Mouse (Mus musculus): ENCODE results near the gene Gm17949. TPM values are rescaled to one million over a fixed set of nuclear protein-coding genes. Genes with fewer than 3 reads are reported as not detected.

The Gm17949 gene
- polyA plus RNA-seq (2014; fragmentation: Illumina TruSeq; extraction: RNeasy Lipid Tissue Mini Kit (QIAGEN cat#74804)) = not detected

DNA sequence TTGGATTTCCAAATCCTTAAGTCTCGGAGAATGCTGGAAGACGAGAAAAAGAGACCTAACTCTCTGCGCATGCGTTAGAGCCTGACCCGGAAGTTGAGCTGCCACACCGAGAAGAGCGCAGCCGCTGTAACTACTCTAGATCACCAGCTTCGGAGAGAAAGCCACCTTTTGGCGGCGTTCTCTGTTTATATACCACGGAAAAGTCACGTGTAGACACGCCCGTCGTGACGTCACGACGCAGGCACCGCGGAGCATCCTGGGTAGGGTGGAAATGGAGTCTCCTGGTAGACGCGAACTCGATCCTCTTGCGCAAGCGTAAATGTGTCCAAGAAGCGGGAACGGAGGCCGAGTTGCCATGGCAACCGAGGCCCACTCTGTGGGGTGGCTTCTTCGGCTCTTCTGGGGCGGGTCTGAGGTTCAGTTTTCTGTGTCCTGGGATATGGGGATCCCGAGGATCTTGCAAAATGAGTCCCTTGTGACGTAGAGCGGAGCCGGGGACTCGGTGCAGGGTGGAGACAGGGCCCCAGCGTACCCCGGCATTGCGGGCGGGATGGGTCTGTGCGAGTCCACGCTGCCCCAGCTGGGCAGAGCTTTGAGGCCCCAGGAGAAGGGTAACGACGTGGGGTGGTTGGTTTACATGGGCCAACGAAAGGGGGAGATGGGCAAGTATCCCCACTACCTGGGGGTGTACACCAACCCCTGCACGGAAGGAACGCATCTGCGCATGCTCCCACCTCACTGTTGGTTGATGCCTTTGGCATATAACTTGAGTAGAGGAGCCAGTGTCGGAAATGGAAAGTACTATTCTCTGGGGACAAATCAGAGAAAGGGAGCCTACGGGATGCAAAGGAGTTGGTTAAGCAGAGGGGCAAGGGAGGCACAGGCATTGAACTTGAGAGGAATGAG lies at the start of gene Gm17949, which contains the start of gene Gtf2f1:
Gm17949 (plus strand) TSS at position 234 of the 906 bp plus-strand sequence.
Gtf2f1 (minus strand) TSS at position 53 of the 906 bp plus-strand sequence.

DNA sequence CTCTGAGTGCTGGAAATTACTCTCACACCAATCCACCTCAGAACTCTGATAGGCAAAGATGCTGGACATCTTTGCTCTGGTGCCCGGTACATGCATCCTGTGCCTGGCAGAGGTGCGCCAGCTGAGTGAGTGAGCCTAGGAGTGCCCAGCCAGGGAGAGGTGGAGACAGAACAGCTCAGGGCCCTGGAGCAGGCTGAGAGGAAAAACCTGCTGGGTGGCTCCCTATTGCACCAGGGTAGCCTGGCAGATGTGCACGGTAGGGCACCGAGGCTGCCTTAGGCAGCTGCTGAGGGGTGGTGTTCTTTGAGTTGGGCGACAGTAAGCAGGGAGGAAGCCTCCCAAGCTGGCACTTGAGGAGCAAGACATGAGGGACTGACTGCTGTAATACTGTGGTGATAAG lies 29.3 kb upstream of the Gm17949 start, which contains the start of gene Acer1:
Acer1 (minus strand) TSS at position 114 of the 400 bp plus-strand sequence.

DNA sequence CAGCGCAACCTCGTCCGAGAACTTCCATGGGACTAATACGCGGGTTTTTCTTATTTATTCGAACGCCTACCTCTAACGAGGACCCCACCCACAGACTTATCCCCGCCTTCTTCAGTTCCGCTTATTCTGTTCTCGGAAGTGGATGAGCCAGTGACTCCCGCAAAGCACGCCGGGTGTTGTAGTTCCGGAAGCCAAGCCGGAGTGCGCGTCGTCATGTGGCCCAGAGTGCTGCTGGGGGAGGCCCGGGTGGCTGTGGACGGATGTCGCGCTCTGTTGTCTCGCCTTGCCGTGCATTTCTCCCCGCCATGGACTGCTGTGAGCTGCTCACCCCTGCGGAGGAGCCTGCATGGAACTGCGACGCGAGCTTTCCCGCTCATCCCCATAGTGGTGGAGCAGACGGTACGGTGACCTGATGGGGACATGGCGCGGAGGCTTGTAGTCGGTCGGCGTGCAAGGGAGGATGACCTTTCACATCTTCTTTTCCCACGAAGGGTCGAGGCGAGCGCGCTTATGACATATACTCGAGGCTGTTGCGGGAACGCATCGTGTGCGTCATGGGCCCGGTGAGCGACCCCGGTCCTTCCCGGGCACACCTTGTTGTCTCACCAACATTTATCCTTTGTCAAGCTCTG lies 21.0 kb upstream of the Gm17949 start, which contains the start of gene Clpp:
Clpp (plus strand) TSS at position 191 of the 632 bp plus-strand sequence.

DNA sequence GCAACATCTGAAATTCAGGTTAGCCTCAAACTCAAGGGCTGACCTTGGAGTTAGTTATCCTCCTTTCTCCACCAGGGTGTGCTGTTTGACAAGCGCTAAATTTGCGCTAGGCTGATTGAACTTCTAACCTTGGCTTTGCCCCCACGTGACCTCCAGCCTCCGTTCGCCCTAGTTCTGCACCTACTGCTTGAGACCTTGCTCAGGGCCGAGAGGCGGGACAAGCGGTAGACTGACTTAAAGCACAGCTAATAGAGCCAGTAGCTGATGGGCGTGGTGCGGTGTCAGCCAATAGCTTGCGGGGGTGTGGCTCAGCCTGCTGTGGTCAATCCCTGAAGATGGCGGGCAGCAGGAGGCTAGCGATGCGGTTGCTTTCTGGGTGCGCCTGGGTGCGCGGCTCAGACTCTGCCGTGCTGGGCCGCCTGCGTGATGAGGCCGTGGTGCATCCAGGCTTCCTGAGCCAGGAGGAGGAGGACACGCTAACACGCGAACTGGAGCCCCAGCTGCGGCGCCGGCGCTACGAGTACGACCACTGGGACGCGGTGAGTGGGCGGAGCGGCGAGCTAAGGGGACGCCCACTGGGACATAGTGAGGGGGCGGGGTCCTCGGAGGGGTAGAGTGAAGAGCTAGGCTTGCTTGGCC lies 14.1 kb upstream of the Gm17949 start, which contains the start of gene Alkbh7:
Alkbh7 (plus strand) TSS at position 311 of the 639 bp plus-strand sequence.

DNA sequence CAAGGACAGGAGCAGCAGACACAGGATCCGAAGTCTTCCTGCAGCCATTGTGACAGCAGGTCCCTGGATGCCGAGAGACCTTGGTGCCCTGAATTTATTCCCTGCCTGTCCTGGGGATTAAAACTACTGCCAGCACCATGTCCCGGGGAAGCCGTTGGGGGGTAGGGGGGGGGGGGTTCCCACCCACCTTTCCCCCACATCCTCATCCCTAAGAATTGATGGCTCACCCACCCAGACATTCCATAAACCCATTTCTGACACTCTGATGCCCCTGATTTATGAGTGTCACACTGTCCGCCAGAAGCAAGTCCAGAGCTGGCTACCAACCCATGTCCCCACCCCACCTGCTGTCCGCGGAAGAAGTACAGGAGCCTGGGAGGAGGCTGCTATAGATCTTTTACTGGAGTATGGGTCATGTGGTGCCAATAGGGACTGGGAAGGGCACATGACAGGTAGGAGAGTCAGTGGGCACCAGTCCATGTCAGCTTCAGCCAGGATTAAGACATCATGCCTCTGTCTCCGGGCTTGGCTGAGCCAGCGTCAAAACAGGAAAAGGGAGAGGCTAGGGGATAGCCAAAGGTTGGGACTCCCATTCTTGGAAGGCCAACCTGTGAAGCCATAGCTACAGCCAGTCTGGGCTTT lies 11.2 kb upstream of the Gm17949 start, which contains the start of gene Pspn:
Pspn (minus strand) TSS at position 51 of the 642 bp plus-strand sequence.

DNA sequence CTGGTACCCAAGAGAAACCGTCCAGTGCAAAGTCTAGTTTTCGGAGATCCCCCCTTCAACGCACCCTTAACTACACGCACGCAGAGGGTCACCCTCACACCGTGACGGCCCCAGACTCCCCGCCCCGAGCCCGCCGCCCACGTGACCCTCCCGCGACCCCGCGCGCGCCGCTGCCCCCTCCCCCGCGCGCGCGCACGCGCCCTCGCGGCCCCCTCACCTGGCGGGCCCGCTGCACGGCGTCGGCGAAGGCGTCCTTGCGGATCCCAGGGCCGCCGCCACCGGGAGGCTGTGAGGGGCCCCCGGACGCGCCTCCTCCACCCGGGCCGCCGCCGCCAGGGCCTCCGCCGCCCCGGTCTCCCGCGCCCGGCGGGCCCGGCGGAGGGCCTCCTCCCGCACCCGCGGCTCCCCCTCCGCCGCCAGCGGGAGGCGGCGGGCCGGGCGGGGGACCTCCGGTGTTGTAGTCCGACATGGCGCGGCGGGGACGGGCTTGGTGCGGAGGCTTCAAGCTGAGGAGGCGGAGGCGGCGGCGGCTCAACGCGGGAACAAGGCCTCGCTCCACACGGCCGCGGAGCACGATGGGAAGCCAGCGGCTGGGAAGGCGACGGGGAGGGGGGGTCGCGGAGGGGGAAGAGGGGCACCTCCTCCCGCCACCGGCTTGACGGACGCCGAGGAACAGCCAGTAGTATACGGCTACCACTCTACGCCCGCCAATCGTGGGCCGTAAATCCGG lies 19.8 kb downstream of the Gm17949 start, which contains the start of gene Khsrp:
Khsrp (minus strand) TSS at position 592 of the 730 bp plus-strand sequence.

DNA sequence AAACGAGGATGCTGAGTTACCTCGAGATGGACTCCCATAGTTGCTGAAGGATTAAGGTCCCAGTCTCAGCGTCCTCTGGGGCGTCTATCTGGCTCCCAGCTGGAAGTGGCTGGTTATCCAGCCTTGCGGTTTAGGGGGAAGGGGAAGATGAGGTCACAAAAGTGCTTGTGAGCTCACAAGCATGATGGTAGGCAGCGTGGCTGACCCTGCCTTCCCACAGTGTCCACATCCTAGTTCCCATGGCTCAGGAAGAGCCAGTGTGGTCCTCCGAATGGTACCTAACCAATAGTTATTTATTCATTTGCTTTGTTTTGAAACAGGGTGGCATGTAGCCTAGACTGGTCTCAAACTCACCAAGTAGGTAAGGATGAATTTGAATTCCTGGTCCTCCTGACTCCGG lies 30.3 kb downstream of the Gm17949 start, which contains the start of gene Slc25a41:
Slc25a41 (minus strand) TSS at position 101 of the 400 bp plus-strand sequence.

DNA sequence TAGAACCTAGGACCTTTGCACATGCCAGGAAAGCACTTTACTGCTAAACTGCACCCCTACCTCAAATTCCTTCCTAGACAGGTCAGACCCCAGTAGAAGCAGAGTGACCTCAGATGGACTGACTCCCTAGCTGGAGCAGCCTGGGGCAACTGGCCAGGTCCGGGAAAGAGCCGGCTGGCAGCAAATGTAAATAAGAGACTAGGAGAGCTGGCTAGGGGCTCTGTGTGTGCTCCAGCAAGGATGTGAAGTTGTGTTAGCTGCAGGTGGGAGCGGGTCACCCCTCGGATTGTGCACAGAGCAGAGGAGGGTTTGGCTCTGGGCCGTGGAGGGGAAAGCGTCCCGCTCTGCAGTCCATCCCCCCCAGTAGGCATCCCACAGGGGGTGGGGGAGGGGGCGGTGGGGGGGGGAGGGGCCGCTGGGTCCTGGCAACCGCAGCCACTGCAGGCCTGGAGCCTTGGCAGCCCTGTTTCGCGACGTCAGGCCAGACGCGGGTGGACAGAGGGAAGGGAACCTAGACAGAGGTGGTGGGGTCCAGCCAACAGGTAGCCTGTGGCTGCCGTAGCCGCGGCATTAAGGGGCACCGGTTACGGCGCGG lies 47.7 kb downstream of the Gm17949 start, which contains the start of gene Crb3:
Crb3 (plus strand) TSS at position 215 of the 595 bp plus-strand sequence.

DNA sequence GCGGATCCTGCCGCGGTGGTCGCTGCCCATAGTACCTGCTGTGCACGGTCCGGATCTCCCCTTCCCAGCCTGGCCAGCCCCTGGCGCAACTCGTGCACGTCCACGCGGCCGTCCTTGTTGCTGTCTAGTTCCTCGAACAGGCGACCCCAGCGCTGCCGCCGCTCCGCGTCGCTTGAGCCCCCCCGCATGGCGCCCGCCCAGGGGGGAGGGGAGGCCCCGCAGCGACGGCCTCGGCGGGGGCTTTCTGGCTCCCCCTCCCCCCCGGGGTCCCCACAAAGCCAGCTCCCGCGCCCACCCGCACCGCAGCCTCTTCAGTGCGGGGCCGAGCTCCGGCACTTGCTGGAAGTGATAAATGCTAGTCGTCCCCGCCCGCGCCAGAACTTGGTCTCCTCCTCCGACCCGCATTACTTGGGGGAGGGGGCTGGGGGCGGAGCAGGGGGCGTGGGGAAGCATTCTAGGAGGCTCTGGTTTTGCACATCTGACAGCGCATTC lies 48.3 kb downstream of the Gm17949 start, which contains the start of gene Slc25a23:
Slc25a23 (minus strand) TSS at position 378 of the 492 bp plus-strand sequence.

Other genes starting within 250 kb of the Gm17949 start
- 1.1 TPM for gene Dus3l, start 246.7 kb upstream of the Gm17949 start, polyA plus RNA-seq (2014; fragmentation: Illumina TruSeq; extraction: RNeasy Lipid Tissue Mini Kit (QIAGEN cat#74804))
- not detected for gene Prr22, start 241.2 kb upstream of the Gm17949 start, polyA plus RNA-seq (2014; fragmentation: Illumina TruSeq; extraction: RNeasy Lipid Tissue Mini Kit (QIAGEN cat#74804))
- 0.26 TPM for gene Rfx2, start 180.5 kb upstream of the Gm17949 start, polyA plus RNA-seq (2014; fragmentation: Illumina TruSeq; extraction: RNeasy Lipid Tissue Mini Kit (QIAGEN cat#74804))
- not detected for gene Acsbg2, start 137.0 kb upstream of the Gm17949 start, polyA plus RNA-seq (2014; fragmentation: Illumina TruSeq; extraction: RNeasy Lipid Tissue Mini Kit (QIAGEN cat#74804))
- not detected for gene 1700061G19Rik, start 136.0 kb upstream of the Gm17949 start, polyA plus RNA-seq (2014; fragmentation: Illumina TruSeq; extraction: RNeasy Lipid Tissue Mini Kit (QIAGEN cat#74804))
- gene Mllt1, start 76.1 kb upstream of the Gm17949 start, polyA plus RNA-seq (2014; fragmentation: Illumina TruSeq; extraction: RNeasy Lipid Tissue Mini Kit (QIAGEN cat#74804)) = 0.83 TPM
- not detected for gene Acer1, start 29.3 kb upstream of the Gm17949 start, polyA plus RNA-seq (2014; fragmentation: Illumina TruSeq; extraction: RNeasy Lipid Tissue Mini Kit (QIAGEN cat#74804))
- 1.4 TPM for gene Clpp, start 21.2 kb upstream of the Gm17949 start, polyA plus RNA-seq (2014; fragmentation: Illumina TruSeq; extraction: RNeasy Lipid Tissue Mini Kit (QIAGEN cat#74804))
- gene Alkbh7, start 14.1 kb upstream of the Gm17949 start, polyA plus RNA-seq (2014; fragmentation: Illumina TruSeq; extraction: RNeasy Lipid Tissue Mini Kit (QIAGEN cat#74804)) = 1.5 TPM
- not detected for gene Pspn, start 11.5 kb upstream of the Gm17949 start, polyA plus RNA-seq (2014; fragmentation: Illumina TruSeq; extraction: RNeasy Lipid Tissue Mini Kit (QIAGEN cat#74804))
- gene Gtf2f1, start 181 bp upstream of the Gm17949 start, polyA plus RNA-seq (2014; fragmentation: Illumina TruSeq; extraction: RNeasy Lipid Tissue Mini Kit (QIAGEN cat#74804)) = 3.4 TPM
- gene Khsrp, start 20.1 kb downstream of the Gm17949 start, polyA plus RNA-seq (2014; fragmentation: Illumina TruSeq; extraction: RNeasy Lipid Tissue Mini Kit (QIAGEN cat#74804)) = 12.5 TPM
- not detected for gene Slc25a41, start 30.2 kb downstream of the Gm17949 start, polyA plus RNA-seq (2014; fragmentation: Illumina TruSeq; extraction: RNeasy Lipid Tissue Mini Kit (QIAGEN cat#74804))
- gene Crb3, start 47.6 kb downstream of the Gm17949 start, polyA plus RNA-seq (2014; fragmentation: Illumina TruSeq; extraction: RNeasy Lipid Tissue Mini Kit (QIAGEN cat#74804)) = 1.6 TPM
- 16.6 TPM for gene Slc25a23, start 48.4 kb downstream of the Gm17949 start, polyA plus RNA-seq (2014; fragmentation: Illumina TruSeq; extraction: RNeasy Lipid Tissue Mini Kit (QIAGEN cat#74804))
- 1.6 TPM for gene Dennd1c, start 67.0 kb downstream of the Gm17949 start, polyA plus RNA-seq (2014; fragmentation: Illumina TruSeq; extraction: RNeasy Lipid Tissue Mini Kit (QIAGEN cat#74804))
- gene Tubb4a, start 76.3 kb downstream of the Gm17949 start, polyA plus RNA-seq (2014; fragmentation: Illumina TruSeq; extraction: RNeasy Lipid Tissue Mini Kit (QIAGEN cat#74804)) = 0.66 TPM
- gene Tnfsf9, start 93.9 kb downstream of the Gm17949 start, polyA plus RNA-seq (2014; fragmentation: Illumina TruSeq; extraction: RNeasy Lipid Tissue Mini Kit (QIAGEN cat#74804)) = 1.3 TPM
- not detected for gene Cd70, start 138.3 kb downstream of the Gm17949 start, polyA plus RNA-seq (2014; fragmentation: Illumina TruSeq; extraction: RNeasy Lipid Tissue Mini Kit (QIAGEN cat#74804))
- gene Tnfsf14, start 182.7 kb downstream of the Gm17949 start, polyA plus RNA-seq (2014; fragmentation: Illumina TruSeq; extraction: RNeasy Lipid Tissue Mini Kit (QIAGEN cat#74804)) = not detected
- 151 TPM for gene C3, start 216.7 kb downstream of the Gm17949 start, polyA plus RNA-seq (2014; fragmentation: Illumina TruSeq; extraction: RNeasy Lipid Tissue Mini Kit (QIAGEN cat#74804))
- gene Gpr108, start 237.0 kb downstream of the Gm17949 start, polyA plus RNA-seq (2014; fragmentation: Illumina TruSeq; extraction: RNeasy Lipid Tissue Mini Kit (QIAGEN cat#74804)) = 1.1 TPM
- 1.5 TPM for gene Trip10, start 238.0 kb downstream of the Gm17949 start, polyA plus RNA-seq (2014; fragmentation: Illumina TruSeq; extraction: RNeasy Lipid Tissue Mini Kit (QIAGEN cat#74804))

Measured in ovary, adult 10 weeks (tissue).